Mouse (Mus musculus): Measurements from ENCODE around the gene Itih3.

The Itih3 gene

DNA sequence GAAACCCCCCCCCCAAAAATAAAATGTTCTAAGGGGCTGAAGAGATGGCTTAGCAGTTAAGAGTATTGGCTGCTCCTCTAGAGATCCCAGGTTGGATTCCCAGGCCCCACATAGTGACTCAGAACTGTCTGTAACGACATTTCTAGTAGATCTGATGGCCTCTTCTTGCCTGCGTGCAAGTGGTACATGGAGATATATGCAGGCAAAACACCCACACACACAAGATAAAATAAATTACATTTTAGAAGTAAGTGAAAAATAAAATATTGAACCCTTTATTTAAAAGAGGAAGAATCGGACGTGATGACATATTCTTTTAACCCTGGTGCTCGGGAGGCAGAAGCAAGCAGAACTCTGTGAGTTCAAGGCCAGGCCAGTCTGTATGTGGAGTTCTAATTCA, 20.9 kb downstream of the Itih3 start:
- DNase-seq (ENCODE audit: low read depth) = no peak

DNA sequence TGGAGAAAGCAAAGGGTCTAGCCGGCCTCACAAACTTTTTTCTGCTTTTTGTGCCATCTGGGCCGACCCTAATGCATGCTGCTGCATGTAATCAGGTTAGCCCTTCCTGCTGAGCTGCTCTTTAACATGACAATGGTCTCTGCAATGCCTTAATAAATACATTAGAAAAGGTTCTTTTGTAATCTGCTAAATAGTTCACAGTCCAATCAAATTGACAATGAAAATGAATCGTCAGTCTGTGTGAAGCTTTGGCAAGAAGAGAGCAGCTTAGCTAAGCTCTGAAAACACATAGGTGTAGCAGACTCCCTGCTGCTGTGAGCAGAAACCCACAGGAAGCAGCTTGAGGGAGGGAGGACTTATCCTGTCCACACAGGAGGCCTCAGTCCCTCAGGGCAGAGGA, 23.6 kb downstream of the Itih3 start:
- no peak for DNase-seq (ENCODE audit: low read depth)

DNA sequence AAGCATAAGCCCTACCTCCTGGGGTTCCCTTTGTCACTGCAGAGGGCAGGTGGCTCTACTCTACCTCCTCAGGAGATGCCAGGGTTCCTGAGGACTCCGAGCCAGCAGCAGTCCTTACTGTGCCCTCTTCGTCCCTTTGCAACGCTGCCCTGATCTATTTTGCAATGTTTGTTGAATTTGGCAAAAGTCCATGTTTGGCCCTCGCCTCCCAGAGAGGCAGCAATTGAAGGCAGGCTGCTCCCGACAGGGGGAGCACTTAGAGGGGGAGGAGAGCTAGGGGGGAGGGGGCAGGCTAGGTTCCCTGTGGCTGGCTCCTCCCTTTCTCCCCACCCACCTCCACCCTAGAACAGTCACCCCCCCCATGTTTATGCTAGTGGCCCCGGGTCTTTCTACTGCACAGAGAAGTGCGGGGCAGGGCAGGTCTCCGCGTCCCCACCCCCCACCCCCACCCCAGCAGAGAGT, 35.3 kb downstream of the Itih3 start:
- DNase-seq (ENCODE audit: low read depth) = peak; percentile 83

DNA sequence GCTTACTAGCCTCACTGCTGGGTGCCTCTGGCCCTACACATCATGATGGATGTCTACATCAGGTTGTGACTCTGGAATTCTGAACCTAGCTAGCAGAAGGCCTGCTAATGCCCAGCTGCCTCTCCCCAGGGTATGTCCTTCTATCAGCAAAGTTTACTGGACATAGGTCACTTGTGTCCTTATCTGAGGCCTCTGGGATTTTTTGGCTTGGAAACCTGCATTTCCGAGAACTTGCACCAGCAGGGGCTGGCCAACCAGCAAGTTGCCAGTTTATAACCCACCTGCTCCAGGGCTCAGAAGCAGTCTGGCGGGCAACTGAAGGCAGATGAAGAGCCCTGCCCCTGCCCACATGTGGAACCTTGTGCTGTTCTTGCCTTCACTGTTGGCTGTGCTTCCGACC, 37.4 kb downstream of the Itih3 start, which contains the start of gene Itih4:
Gene Itih4 (plus strand): TSS at position 273 of the 400 bp plus-strand sequence.
- no peak for DNase-seq (ENCODE audit: low read depth)

DNA sequence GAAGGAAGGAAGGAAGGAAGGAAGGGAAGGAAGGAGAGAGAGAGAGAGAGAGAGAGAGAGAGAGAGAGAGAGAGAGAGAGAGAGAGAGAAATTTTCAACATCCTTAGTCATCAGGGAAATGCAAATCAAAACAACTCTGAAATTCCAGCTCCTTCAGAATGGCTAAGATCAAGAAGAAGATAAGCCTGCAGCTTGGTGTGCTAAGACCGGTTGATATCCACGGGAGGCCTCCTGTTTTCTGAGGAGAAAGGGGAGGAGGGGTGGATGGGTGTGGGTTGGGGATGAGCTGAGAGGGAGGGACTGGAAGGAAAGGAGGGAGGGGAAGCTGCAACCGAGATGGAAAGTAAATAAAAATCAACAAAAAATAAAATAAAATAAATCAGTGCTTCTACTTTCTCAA, 38.3 kb downstream of the Itih3 start:
- DNase-seq (ENCODE audit: low read depth) = peak; percentile 53

DNA sequence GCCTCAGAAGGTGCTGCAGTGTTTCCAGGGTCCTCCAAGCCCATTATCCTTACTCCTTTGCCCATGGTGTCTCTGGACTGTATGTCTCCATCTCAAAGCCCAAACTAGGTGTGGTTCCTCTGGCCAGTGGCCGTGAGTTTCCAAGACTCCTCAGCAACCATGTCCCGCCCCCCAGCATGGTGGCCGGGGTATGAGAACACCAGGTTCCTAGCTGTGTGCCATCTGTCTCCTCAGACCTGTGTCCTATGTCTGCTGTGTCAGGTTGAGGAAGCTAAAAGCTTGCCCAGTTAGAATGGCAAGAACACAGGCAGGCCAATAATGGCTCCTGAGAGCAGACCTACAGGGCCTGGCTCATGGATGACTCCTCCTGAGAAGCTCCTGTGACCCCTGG, 41.8 kb downstream of the Itih3 start:
- DNase-seq (ENCODE audit: low read depth) = no peak

DNA sequence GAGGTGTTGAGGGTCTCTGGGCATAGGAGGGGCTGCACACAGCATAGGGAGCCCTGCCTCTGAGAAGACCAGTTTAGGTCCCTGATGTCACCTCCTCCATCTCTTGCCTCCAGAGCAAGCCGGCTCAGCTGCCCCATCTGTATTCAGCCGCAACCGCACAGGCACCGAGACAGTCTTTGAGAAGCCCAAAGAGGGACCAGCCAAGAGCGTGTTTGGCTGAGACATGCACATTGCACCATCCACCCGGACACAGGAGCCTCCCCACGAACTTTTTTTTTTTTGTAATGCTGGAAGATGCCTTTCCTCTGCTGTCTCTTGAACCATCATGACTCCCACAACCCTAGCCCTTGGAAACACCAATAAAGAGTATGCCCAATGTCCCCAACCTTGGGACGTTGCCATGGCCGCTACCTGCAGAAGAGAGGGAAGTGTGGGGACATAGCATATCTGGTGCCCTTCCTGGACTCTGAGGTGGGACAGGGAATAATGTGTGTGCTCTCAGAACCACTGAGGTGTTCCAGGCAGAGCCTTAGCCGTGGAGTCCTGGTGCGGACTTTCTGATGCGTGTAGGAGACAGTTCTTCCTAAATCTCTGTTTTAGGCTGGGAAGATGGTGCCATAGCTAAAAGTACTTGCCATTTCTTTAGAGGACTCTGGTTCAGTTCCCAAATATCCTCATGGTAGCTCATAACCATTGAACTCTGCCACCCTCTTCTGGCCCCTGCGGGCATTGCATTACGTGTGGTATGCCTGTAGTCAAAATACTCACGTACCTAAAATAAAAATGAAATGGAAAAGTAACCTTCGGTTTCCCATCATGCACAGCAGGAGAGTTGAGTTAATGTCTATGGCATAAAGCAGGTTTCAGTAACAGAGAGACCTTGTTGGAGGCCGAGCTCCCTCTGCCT, 42.5 kb downstream of the Itih3 start:
- DNase-seq (ENCODE audit: low read depth) = peak; percentile 76

DNA sequence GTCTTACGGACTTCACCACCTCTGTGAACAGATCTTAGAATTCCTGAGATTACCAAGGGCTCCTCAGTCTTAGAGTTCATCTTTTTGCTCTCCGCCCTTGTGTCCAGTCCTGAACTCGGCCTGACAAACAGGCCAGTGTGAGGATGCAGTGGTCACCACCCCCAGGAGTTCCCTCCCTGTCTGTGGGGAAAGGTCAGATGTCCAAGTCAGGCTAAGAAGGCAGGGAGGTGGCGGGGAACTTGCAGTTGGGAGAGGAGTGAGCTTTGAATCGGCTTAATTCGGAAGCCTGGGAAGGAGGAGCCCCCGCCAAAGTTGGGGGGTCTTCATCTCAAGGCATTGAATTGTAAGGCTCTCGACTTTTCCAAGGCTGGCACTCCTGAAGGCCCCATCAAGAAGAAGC, 43.3 kb downstream of the Itih3 start:
- DNase-seq (ENCODE audit: low read depth) = no peak

DNA sequence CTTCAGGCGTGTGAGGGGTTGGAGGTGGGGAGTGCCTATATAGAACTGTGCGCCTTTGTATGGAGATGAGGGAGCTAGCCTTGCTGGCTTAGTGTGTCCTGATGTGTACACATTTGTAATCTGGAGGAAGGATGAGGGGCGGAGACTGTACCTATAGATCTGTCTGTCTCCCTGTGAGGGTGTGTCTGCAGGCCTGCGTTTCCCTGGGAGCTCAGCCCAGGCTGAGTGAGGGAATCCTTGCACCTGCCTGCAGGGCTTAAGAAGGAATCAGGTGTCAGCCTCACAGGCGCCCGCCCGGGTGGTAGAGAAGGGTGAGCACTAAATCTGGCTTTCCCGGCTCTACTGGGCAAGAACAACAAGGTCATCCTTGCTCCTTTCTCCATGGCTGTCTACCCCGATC, 43.8 kb downstream of the Itih3 start:
- DNase-seq (ENCODE audit: low read depth) = no peak

DNA sequence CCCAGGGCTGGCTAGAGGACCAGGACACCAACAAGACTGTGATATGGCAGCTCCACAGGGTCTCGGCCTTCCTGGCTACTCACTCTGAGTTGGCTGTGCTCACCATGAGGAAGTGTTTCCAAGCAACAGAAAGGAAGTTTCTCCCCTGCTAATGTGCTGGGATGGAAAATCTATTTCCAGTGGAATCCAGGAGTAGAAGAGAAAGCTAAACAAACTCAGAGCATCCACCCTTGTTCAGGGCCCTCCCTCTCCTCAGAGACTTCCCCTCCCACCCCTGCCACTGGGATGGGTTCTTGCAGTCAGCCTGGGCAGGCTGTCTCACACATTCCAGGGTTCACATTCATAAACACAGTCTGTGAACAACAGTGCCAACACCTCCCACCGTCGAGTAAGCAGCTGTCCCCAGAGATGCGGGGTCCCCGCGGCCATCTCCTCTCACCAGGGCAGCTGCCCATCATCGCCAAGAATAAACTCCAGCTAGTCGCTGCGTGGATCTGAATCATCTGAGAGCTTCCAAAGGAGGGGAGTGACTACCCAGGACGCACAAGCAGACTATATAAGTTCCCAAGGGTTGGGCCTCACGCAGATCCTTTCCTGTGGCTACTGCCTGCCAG, 44.5 kb downstream of the Itih3 start, which contains the start of gene Mustn1:
Gene Mustn1 (plus strand): TSS at position 243 of the 614 bp plus-strand sequence.
- peak; percentile 79 for DNase-seq (ENCODE audit: low read depth)

DNA sequence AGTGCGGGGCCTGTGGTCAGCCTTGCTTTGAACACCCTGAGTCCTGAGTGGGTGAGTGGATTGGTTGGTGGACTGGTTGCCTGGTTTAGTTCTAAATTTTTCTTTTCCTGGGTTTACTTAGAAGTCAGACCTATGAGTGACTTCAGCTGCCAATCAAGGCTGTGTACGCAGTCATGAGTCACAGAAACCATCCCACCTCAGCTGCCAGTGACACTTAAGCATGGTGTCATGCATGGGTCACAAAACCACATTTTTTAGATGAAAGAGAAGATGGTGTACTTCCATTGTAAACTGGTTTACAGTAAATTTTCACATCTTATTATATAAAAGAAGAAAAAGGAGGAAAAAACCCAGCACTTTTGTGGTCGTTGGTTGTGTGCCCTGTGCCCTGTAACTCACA, 45.7 kb downstream of the Itih3 start:
- no peak for DNase-seq (ENCODE audit: low read depth)

DNA sequence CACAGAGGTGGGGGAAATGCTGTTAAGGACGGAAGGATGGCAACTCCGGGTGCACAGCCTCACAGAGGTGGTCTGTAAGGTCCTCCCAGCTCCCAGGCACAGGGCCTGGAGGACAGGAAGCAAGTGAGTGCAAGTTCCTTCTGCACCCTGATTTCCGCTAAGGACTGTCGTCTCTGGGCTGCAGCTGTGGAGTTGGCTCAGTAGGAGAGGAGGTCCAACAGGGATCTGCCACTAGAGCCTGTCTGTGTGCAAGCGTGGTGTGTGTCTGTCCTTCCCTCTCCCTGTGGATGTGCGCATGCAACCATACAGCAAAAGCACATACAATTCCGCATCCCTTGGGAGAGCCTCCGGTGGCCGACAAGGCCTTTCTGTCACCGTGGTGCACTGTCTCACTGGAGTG, 47.1 kb downstream of the Itih3 start:
- DNase-seq (ENCODE audit: low read depth) = no peak

DNA sequence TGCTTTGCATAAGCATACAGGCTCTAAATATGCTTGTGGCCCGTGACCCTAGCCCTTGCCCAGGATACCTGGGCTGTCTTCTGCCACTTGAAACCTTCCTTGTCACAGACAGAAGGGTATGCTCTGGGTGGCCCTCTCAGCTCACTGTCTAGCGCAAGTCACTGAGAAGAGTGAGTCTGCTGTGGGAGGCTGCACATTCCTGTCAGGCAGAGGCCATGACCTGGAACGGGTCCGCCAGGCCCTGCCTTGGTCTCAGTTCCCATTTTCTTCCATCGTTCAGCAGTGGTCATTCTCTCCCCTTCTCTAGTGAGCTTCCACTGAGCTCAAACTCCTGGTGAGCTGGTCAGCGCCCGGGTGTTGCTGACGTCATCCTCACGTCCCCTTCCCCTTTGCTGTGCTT, 47.6 kb downstream of the Itih3 start:
- DNase-seq (ENCODE audit: low read depth) = no peak

DNA sequence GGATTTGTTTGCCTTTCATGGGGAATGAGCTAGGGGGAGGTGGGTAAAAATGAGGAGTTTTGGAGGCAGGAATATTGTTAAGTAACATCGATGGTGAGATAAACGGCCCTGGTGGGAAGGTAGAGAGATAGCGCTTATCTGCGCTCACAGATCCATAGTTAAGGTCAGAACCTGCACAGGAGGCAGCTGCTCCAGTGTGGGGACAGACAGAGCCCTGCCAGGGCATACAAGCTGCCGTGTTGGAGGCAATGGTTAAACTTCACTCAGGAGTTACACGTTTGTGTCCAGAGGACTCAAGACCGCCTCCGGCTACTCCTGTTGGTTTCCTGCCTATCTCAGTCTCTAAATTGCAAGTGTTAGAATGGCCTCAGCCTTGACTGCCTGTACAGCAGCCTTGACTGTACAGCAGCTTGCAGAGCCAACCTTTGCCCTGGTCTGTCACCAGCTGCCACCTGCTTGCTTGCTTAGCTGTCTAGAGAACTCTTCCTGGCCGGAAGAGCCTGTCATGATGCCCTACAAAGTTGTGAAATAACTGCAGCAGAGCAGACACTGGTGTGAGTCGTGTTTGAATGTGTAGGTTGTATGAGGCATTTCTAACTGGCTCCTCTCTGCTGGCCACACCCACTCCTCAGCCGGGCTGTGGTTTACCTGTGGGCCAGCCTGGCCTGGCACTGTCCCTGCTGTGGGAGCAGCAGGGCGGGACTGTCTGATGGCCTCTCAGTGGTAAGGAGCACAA, 48.3 kb downstream of the Itih3 start:
- peak; percentile 37 for DNase-seq (ENCODE audit: low read depth)

DNA sequence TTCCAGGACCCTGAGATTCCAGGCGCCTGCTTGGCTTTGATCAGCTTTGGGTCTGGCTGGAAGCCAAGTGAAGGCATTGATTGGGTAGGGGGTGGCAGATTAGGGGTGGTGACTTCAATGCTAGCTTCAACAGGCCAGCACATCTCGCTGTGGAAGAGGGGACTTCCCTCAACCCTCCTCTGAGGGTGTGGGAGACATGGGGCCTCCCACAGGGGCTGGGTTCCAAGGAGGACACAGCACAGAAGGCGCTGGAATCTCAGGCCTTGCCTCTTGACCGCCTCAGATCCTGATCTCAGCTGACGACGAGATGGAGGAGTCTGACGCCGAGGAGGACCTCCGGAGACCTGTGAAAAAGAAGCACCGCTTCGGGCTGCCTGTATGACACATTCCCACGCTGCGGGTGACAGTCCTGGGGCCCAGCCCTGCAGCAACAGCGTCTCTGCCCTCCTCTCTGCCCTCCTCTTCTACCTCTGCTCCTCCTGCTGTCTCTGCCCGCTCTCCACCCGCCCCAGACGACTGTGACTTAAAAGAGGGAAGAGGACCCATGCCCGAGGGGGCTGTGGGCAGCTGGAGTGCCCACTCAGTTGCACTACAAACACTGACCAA, 49.4 kb downstream of the Itih3 start:
- no peak for DNase-seq (ENCODE audit: low read depth)

DNA sequence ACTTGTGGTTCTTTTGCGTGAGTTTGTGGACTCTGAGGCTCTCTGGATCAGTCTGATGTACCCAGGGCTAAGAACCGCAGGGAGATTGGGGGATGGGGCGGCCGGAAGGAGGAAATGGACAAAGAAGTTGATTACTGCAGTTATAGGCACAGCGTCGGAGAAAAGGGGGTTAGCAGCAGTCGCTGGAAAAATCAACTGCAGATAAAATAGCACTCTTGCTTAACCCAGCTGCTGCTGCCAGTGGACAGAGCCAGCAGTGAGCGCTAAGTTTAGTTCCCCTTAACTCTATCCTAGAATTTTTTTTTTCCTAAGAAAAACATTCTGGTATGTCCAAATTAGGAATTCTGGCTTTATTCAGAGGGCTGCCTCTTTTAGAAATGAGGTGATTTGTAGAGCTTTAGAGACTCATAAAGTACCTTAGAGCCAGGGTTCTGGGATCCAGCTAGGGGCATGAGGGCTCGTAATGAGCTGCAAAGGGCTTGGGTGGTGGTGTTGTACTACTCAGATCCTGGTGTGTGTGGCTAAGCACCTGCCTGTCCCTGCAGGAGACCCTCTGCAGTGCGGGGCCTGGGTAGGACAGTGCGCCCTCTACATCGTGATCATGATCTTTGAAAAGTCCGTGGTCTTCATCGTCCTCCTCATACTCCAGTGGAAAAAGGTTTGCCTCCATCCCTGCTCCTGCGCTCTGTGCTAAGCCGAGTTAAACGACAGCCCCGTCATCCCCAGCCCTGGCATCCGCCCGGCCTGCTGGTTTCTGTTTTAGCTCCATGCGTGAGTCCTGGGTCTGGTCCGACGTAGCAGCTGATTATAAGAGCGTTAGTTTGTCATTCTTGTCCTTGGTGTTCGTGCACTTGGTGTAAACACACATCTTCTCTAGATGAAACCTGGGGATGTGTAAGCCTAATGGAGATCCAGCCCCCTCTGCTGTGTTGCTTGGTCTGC, 53.1 kb downstream of the Itih3 start:
- peak; percentile 70 for DNase-seq (ENCODE audit: low read depth)

DNA sequence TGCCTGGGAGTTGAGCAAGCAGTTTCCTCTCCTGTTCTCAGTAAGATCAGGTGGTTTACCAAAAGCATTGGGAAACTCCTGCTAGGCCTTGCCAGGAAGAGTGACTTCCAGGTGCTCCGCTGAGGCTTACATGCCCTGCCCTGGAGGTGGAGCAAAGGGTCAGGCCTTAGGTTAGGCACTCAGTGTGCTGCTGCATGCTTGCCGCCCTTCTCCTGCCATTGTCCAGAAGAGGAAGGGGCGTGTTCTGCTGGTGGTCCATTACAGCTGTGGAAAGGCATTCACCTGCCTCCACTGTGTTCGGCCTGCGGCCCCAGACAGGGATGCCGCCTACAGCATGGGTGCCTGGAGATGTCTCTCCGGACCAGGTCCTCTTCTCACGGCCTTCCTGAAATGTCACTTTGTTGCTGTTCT, 54.2 kb downstream of the Itih3 start:
- DNase-seq (ENCODE audit: low read depth) = no peak

DNA sequence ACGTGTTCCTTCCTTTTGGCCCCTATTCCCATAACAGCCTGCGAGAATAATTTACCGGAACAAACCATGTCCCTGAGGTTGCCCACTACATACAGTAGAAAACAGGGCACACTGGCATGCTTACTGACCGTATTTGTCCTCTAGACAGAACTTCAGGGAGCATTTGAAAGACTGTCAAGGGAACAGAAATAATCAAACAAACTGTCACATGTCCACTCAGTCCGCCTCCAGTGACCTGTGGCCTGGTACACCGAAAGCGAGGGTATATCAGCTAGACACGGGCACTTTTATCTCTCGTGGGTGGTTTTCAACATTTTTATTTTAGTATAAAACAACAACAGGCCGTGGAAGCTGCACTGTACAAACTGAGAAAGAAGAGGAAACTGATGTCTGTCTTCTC, 54.7 kb downstream of the Itih3 start:
- DNase-seq (ENCODE audit: low read depth) = no peak

DNA sequence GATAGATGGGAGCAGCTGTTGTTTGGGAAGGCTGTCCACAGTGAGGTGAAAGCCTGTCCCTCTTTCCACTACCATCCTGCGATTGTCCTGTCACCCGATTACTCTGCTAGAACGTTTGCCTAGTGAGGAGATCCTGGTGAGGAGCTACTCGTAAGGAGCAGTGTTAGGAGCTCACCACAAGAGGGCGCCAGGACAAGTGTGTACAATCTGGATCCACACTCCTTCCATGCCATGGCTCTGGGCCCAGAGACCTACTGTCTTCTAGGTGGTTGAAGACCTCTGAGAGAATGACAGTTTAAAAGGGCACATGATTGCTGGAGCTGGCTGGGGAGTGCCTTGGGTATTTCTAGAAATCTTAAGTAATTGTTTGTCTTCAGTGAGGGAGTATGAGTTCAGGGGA, 56.5 kb downstream of the Itih3 start:
- peak; percentile 92 for DNase-seq (ENCODE audit: low read depth)

DNA sequence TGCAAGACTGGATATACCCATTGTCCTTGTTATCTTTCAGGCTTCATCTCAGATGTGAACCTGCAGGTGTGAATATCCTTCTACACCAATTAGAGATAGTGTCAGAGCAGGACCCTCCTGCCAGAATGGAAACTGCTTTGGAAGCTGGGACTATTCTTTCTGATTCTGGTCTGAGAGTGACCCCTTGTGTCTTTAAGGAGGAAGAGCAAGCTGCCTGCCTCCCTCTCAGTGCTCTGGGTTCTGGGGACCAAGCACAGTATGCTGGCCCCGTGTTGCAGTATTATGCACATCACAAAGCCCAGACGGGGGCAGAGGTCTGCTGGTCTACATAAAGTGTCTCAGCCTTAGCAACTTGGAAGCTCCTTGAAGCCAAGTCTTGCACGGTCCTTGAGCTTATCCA, 58.2 kb downstream of the Itih3 start:
- peak; percentile 63 for DNase-seq (ENCODE audit: low read depth)

DNA sequence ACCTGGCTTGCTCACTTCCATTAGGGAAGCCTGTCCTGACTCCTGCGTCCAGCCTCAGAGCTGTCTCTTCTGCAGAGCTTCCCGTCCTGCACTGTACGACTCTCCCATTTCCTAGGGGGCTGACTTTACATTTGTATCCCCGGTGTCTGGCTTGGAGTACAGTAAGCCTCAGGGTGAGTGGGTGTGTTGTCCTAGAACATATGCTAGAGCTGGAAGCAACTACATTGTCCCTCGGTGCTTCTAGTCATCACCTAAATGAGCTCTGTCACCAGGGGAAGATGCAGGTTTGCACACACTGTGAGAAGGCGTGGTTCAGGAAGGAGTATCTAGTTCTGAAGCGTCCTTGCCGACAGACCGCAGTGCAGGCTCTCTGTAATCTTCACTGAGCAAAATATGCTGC, 61.2 kb downstream of the Itih3 start:
- no peak for DNase-seq (ENCODE audit: low read depth)
